Mouse (Mus musculus): ENCODE data around the gene Lgals1. TPM values are rescaled to one million over a fixed set of nuclear protein-coding genes. Genes with fewer than 3 reads are reported as not detected.
"Not testable (repeated sequence)": the region's sequence is repeated elsewhere in the genome, so short reads cannot be mapped to it uniquely, and the experiment has no call there.

Lgals1 gene
- polyA plus RNA-seq (2015; fragmentation: Nextera tagmentation; extraction: Ambion mirVana): 51.7 and 53.2 TPM in 2 replicates

- 7% methylated on average over 20 of the region's 20 CpGs for WGBS
- no peak within 1 kb of the TSS for H3K4me3 ChIP-seq (ENCODE audit: low read depth, low read length)
- H3K9me3 ChIP-seq (replicated peaks; ENCODE audit: control insufficient read depth, low read length, poor library complexity, severe bottlenecking): no peaks in the 10 kb centered on the region
- no peaks in the 10 kb centered on the region for H3K36me3 ChIP-seq (ENCODE audit: control insufficient read depth, insufficient read depth, low read length)
- peak within 1 kb of the TSS; percentile 61 for H3K4me2 ChIP-seq (ENCODE audit: low read length)
- peaks cover 5% of the 10 kb centered on the region for H3K27me3 ChIP-seq (ENCODE audit: control insufficient read depth, insufficient read depth, low read depth, low read length)
- H3K27ac ChIP-seq (ENCODE audit: low read length): 0 out of 2 replicates have a peak within 1 kb of the TSS, but pooled peaks have one; percentile 17
- peak; percentile 47; the same call in 1 of the 2 replicates for ATAC-seq
- peaks cover 11% of the 10 kb centered on the region for H3K4me1 ChIP-seq (ENCODE audit: control insufficient read depth, insufficient read depth, low read length)
- H3K9ac ChIP-seq (ENCODE audit: low read depth, low read length): no peak within 1 kb of the TSS
These were observed at the start of gene Lgals1 for GRCm38 (mm10) chr15:78926021-78926919. Gene Lgals1, plus strand, starts transcription at chr15:78926725.

- peak; percentile 85 for ATAC-seq
- under 1% methylated on average over 59 of the region's 95 CpGs for whole genome bisulfite sequencing
These were observed 49.3 kb upstream of the Lgals1 start, which contains the start of gene Gga1 for GRCm38 (mm10) chr15:78876991-78877809. Gene Gga1, plus strand, starts transcription at chr15:78877190.

GRCm38 (mm10) chr15:78877810-78878390 is 48.6 kb upstream of the Lgals1 start:
- Histone ChIP-seq H3K4me3 (ENCODE audit: low read depth, low read length) (peak overlapping the region; percentile 78), H3K4me2 (ENCODE audit: low read length) (peak overlapping the region; percentile 97), H3K9me3 (replicated peaks; ENCODE audit: control insufficient read depth, low read length, poor library complexity, severe bottlenecking) (no peaks in the 10 kb centered on the region), H3K9ac (ENCODE audit: low read depth, low read length) (peak overlapping the region; percentile 94), H3K27ac (ENCODE audit: low read length) (peak overlapping the region; percentile 97), H3K27me3 (ENCODE audit: control insufficient read depth, insufficient read depth, low read depth, low read length) (no peaks in the 10 kb centered on the region), H3K36me3 (ENCODE audit: control insufficient read depth, insufficient read depth, low read length) (peaks cover 13% of the 10 kb centered on the region), H3K4me1 (ENCODE audit: control insufficient read depth, insufficient read depth, low read length) (peaks cover 24% of the 10 kb centered on the region)
- ATAC-seq: peak; percentile 47
- WGBS: under 1% methylated on average over 17 of the region's 17 CpGs

More at GRCm38 (mm10) chr15:78876991-78877809, 49.3 kb upstream of the Lgals1 start, which contains the start of gene Gga1:
- no peaks in the 10 kb centered on the region for H3K9me3 ChIP-seq (replicated peaks; ENCODE audit: control insufficient read depth, low read length, poor library complexity, severe bottlenecking)
- peak within 1 kb of the TSS; percentile 97 for H3K27ac ChIP-seq (ENCODE audit: low read length)
- H3K9ac ChIP-seq (ENCODE audit: low read depth, low read length): peak within 1 kb of the TSS; percentile 94
- H3K27me3 ChIP-seq (ENCODE audit: control insufficient read depth, insufficient read depth, low read depth, low read length): no peaks in the 10 kb centered on the region
- peaks cover 12% of the 10 kb centered on the region for H3K36me3 ChIP-seq (ENCODE audit: control insufficient read depth, insufficient read depth, low read length)
- H3K4me2 ChIP-seq (ENCODE audit: low read length): peak within 1 kb of the TSS; percentile 97
- peak within 1 kb of the TSS; percentile 78 for H3K4me3 ChIP-seq (ENCODE audit: low read depth, low read length)
- peaks cover 24% of the 10 kb centered on the region for H3K4me1 ChIP-seq (ENCODE audit: control insufficient read depth, insufficient read depth, low read length)

- H3K27me3 ChIP-seq (ENCODE audit: control insufficient read depth, insufficient read depth, low read depth, low read length); H3K4me2 ChIP-seq (ENCODE audit: low read length); ATAC-seq; H3K9me3 ChIP-seq (replicated peaks; ENCODE audit: control insufficient read depth, low read length, poor library complexity, severe bottlenecking); H3K27ac ChIP-seq (ENCODE audit: low read length); H3K4me3 ChIP-seq (ENCODE audit: low read depth, low read length): not testable (repeated sequence)
- H3K9ac ChIP-seq (ENCODE audit: low read depth, low read length): 0 out of 2 replicates have a peak overlapping the region, but pooled peaks have one; percentile 28
- 80% methylated on average over 7 of the region's 7 CpGs for WGBS
- H3K36me3 ChIP-seq (ENCODE audit: control insufficient read depth, insufficient read depth, low read length): peaks cover 23% of the 10 kb centered on the region
- H3K4me1 ChIP-seq (ENCODE audit: control insufficient read depth, insufficient read depth, low read length): peaks cover 24% of the 10 kb centered on the region
These were observed 47.6 kb upstream of the Lgals1 start for GRCm38 (mm10) chr15:78878792-78879516.

- Histone ChIP-seq H3K9me3 (replicated peaks; ENCODE audit: control insufficient read depth, low read length, poor library complexity, severe bottlenecking) (no peaks in the 10 kb centered on the region), H3K27me3 (ENCODE audit: control insufficient read depth, insufficient read depth, low read depth, low read length) (no peaks in the 10 kb centered on the region), H3K36me3 (ENCODE audit: control insufficient read depth, insufficient read depth, low read length) (peaks cover 34% of the 10 kb centered on the region), H3K27ac (ENCODE audit: low read length) (no peak overlapping the region), H3K4me3 (ENCODE audit: low read depth, low read length) (no peak overlapping the region), H3K4me2 (ENCODE audit: low read length) (no peak overlapping the region), H3K9ac (ENCODE audit: low read depth, low read length) (no peak overlapping the region), H3K4me1 (ENCODE audit: control insufficient read depth, insufficient read depth, low read length) (peaks cover 22% of the 10 kb centered on the region)
- no peak for ATAC-seq
- 94% methylated on average over 8 of the region's 8 CpGs for WGBS
These were observed 46.1 kb upstream of the Lgals1 start for GRCm38 (mm10) chr15:78880432-78880831.

GRCm38 (mm10) chr15:78881828-78882227 is 44.7 kb upstream of the Lgals1 start:
- no peak overlapping the region for H3K9ac ChIP-seq (ENCODE audit: low read depth, low read length)
- peaks cover 13% of the 10 kb centered on the region for H3K4me1 ChIP-seq (ENCODE audit: control insufficient read depth, insufficient read depth, low read length)
- no peaks in the 10 kb centered on the region for H3K27me3 ChIP-seq (ENCODE audit: control insufficient read depth, insufficient read depth, low read depth, low read length)
- H3K9me3 ChIP-seq (replicated peaks; ENCODE audit: control insufficient read depth, low read length, poor library complexity, severe bottlenecking): no peaks in the 10 kb centered on the region
- no peak overlapping the region for H3K4me3 ChIP-seq (ENCODE audit: low read depth, low read length)
- WGBS: 90% methylated on average over 3 of the region's 3 CpGs
- no peak overlapping the region for H3K27ac ChIP-seq (ENCODE audit: low read length)
- H3K36me3 ChIP-seq (ENCODE audit: control insufficient read depth, insufficient read depth, low read length): peaks cover 40% of the 10 kb centered on the region
- H3K4me2 ChIP-seq (ENCODE audit: low read length): no peak overlapping the region
- no peak for ATAC-seq

- Histone ChIP-seq H3K4me3 (ENCODE audit: low read depth, low read length) (no peak overlapping the region), H3K9me3 (replicated peaks; ENCODE audit: control insufficient read depth, low read length, poor library complexity, severe bottlenecking) (no peaks in the 10 kb centered on the region), H3K4me1 (ENCODE audit: control insufficient read depth, insufficient read depth, low read length) (no peaks in the 10 kb centered on the region), H3K27ac (ENCODE audit: low read length) (no peak overlapping the region), H3K27me3 (ENCODE audit: control insufficient read depth, insufficient read depth, low read depth, low read length) (no peaks in the 10 kb centered on the region), H3K9ac (ENCODE audit: low read depth, low read length) (no peak overlapping the region), H3K36me3 (ENCODE audit: control insufficient read depth, insufficient read depth, low read length) (peaks cover 33% of the 10 kb centered on the region), H3K4me2 (ENCODE audit: low read length) (no peak overlapping the region)
- 19% methylated on average over 13 of the region's 13 CpGs for WGBS
- no peak for ATAC-seq
These were observed 37.1 kb upstream of the Lgals1 start for GRCm38 (mm10) chr15:78889401-78889853.

- H3K27me3 ChIP-seq (ENCODE audit: control insufficient read depth, insufficient read depth, low read depth, low read length): no peaks in the 10 kb centered on the region
- no peak overlapping the region for H3K27ac ChIP-seq (ENCODE audit: low read length)
- WGBS: 70% methylated on average over 7 of the region's 7 CpGs
- no peak for ATAC-seq
- H3K4me1 ChIP-seq (ENCODE audit: control insufficient read depth, insufficient read depth, low read length): no peaks in the 10 kb centered on the region
- H3K4me2 ChIP-seq (ENCODE audit: low read length): no peak overlapping the region
- H3K9ac ChIP-seq (ENCODE audit: low read depth, low read length): no peak overlapping the region
- no peak overlapping the region for H3K4me3 ChIP-seq (ENCODE audit: low read depth, low read length)
- H3K36me3 ChIP-seq (ENCODE audit: control insufficient read depth, insufficient read depth, low read length): peaks cover 22% of the 10 kb centered on the region
- no peaks in the 10 kb centered on the region for H3K9me3 ChIP-seq (replicated peaks; ENCODE audit: control insufficient read depth, low read length, poor library complexity, severe bottlenecking)
These were observed 34.1 kb upstream of the Lgals1 start for GRCm38 (mm10) chr15:78892440-78892839.
